Comparison of ENCODE assay signal across 17 mouse cellular contexts in the genomic region with DNA sequence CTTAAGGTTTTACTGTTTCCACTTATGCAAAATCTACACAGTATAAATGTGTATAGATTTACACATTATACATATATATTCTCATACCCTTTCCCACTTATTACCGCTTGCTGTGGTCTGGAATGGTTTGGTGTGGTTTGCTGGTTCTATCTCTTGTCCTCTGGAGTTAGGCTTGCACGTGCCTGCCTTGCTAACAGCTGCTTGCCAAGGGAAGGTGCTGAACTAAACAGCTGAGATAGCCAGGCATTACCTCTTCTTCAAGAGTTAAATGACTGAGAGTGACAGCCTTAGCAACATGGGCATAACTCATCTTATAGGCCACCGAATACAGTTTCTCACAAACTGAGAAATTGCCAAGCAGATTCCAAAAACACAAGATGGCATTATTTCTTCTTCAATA.
"Had no signal": no experiment of that assay in that cellular context is flagged by ENCODE, and none has a peak within 500 bp of the region (broad histone marks: within the 10 kb centered on the region; RNA-seq: fewer than 3 reads in every experiment).

No protein-coding gene starts in this region.

- H3K4me1 ChIP-seq: neural tube, embryonic 12.5 days; stomach, embryonic 15.5 days had no signal

- H3K27ac ChIP-seq: neural tube, embryonic 12.5 days; neural tube, embryonic 13.5 days; neural tube, embryonic 15.5 days; stomach, embryonic 15.5 days; stomach, postnatal 0 days had no signal

- H3K4me3 ChIP-seq: neural tube, embryonic 12.5 days; neural tube, embryonic 13.5 days; neural tube, embryonic 15.5 days; stomach, embryonic 15.5 days had no signal

- DNase-seq: retina, postnatal 1 day; right cerebral cortex, adult 18-20 months; right cerebral cortex, postnatal 14 days; right cerebral cortex, postnatal 25 days; right cerebral cortex, postnatal 4 days; spleen, adult 18-20 months; thymus, adult 18-20 months; thymus, adult 2 months; thymus, postnatal 14 days; thymus, postnatal 25 days; thymus, postnatal 36 days; thymus, postnatal 4 days had no signal

- H3K36me3 ChIP-seq: neural tube, embryonic 12.5 days; neural tube, embryonic 13.5 days; neural tube, embryonic 15.5 days; stomach, embryonic 15.5 days had no signal

- H3K27me3 ChIP-seq: neural tube, embryonic 12.5 days; neural tube, embryonic 13.5 days; neural tube, embryonic 15.5 days; stomach, embryonic 15.5 days had no signal

- H3K9me3 ChIP-seq: neural tube, embryonic 12.5 days; neural tube, embryonic 13.5 days; neural tube, embryonic 15.5 days; stomach, embryonic 15.5 days had no signal

- H3K9ac ChIP-seq: neural tube, embryonic 12.5 days; neural tube, embryonic 13.5 days; neural tube, embryonic 15.5 days; stomach, embryonic 15.5 days had no signal

- H3K4me2 ChIP-seq: neural tube, embryonic 12.5 days; neural tube, embryonic 13.5 days; neural tube, embryonic 15.5 days; stomach, embryonic 15.5 days had no signal
